Mouse (Mus musculus) embryonic facial prominence, embryonic 14.5 days (tissue): ENCODE data around the gene Csf2. TPM values are rescaled to one million over a fixed set of nuclear protein-coding genes. Genes with fewer than 3 reads are reported as not detected.

Experiments used
- ATAC-seq: fragments of 200-750 bp; cut with Nextera tagmentation; 2 replicates; pipeline ENCODE4 v1.8.0; 2017; ENCODE audit warnings: low read depth, moderate number of reproducible peaks, moderate TSS enrichment
- DNase-seq: peaks from one replicate; pipeline ENCODE4 v3.0.0-alpha.2; 2015; ENCODE audit warnings: low spot score
- H3K27ac ChIP-seq: fragments of 300-500 bp; sonication (generic); replicated peaks from 2 replicates; pipeline ENCODE4 v1.5.1; 2014; ENCODE audit warnings: low read depth, mild to moderate bottlenecking, low read length, moderate library complexity
- H3K27me3 ChIP-seq: fragments of 300-500 bp; sonication (generic); replicated peaks from 2 replicates; pipeline ENCODE4 v1.6.1; 2014; ENCODE audit warnings: low read length; ENCODE audit not compliant: control insufficient read depth, insufficient read depth
- H3K36me3 ChIP-seq: fragments of 300-500 bp; sonication (generic); 2 replicates; pipeline ENCODE4 v1.6.1; 2014; ENCODE audit warnings: low read length, mixed read lengths; ENCODE audit not compliant: control insufficient read depth, insufficient read depth
- H3K4me1 ChIP-seq: fragments of 300-500 bp; sonication (generic); 2 replicates; pipeline ENCODE4 v1.6.1; 2014; ENCODE audit warnings: antibody characterized with exemption, low read length; ENCODE audit not compliant: control insufficient read depth, insufficient read depth
- H3K4me2 ChIP-seq: fragments of 300-500 bp; sonication (generic); 2 replicates; pipeline ENCODE4 v1.6.1; 2014; ENCODE audit warnings: low read depth, mild to moderate bottlenecking, low read length, moderate library complexity, mixed read lengths
- H3K4me3 ChIP-seq: fragments of 300-500 bp; sonication (generic); 2 replicates; pipeline ENCODE4 v1.5.1; 2014; ENCODE audit warnings: low read depth, mild to moderate bottlenecking, low read length
- H3K9ac ChIP-seq: fragments of 300-500 bp; sonication (generic); 2 replicates; pipeline ENCODE4 v1.6.1; 2014; ENCODE audit warnings: low read depth, mild to moderate bottlenecking, low read length, moderate library complexity, mixed read lengths
- H3K9me3 ChIP-seq: fragments of 300-500 bp; sonication (generic); 2 replicates; pipeline ENCODE4 v1.6.1; 2016; ENCODE audit warnings: low read length; ENCODE audit not compliant: control insufficient read depth
- WGBS: fragments of 180-500 bp; shearing (Covaris S2); extraction: QIAGEN DNeasy Blood & Tissue Kit; methylation state at CpG from one replicate; pipeline ENCODE4 v1.1.7; 2014; 5-methylcytosine and 5-hydroxymethylcytosine counted together
- polyA plus RNA-seq: library from polyadenylated mRNA; unstranded; fragments of >200 nt; fragmentation: Nextera tagmentation; extraction: Ambion mirVana; gene quantifications from 2 replicates; pipeline ENCODE4 v1.2.1, GENCODE M21; 2014

Csf2 gene
- polyA plus RNA-seq, 1 experiment from 2014 or later: not detected

DNA sequence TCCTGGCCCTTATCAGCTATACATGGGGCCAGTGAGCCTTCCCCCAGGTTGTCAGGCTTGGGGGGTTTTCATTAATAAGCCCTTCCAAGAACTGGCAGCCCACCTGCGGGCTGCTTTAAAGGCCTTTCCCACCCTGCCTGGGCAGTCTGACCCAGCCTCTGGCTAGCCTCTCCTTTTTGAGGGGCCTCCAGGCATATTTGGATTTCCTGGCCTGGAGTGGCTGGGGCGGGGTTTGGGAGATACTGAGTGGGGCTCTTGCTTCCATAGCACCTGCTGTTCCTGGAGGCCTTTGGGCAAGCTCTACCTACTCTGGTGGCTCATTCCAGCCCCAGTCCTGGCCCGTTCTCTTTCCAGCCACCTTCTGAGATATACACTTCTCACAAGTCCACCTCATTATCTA lies 281 bp upstream of the Csf2 start:
- Histone ChIP-seq H3K27me3 (no peaks in the 10 kb centered on the region), H3K4me3 (no peak overlapping the region), H3K4me2 (no peak overlapping the region), H3K36me3 (no peaks in the 10 kb centered on the region), H3K9me3 (no peaks in the 10 kb centered on the region), H3K4me1 (no peaks in the 10 kb centered on the region), H3K27ac (no peak overlapping the region), H3K9ac (no peak overlapping the region)
- DNase-seq: no peak
- WGBS: 64% methylated on average over 3 of the region's 3 CpGs
- no peak for ATAC-seq

DNA sequence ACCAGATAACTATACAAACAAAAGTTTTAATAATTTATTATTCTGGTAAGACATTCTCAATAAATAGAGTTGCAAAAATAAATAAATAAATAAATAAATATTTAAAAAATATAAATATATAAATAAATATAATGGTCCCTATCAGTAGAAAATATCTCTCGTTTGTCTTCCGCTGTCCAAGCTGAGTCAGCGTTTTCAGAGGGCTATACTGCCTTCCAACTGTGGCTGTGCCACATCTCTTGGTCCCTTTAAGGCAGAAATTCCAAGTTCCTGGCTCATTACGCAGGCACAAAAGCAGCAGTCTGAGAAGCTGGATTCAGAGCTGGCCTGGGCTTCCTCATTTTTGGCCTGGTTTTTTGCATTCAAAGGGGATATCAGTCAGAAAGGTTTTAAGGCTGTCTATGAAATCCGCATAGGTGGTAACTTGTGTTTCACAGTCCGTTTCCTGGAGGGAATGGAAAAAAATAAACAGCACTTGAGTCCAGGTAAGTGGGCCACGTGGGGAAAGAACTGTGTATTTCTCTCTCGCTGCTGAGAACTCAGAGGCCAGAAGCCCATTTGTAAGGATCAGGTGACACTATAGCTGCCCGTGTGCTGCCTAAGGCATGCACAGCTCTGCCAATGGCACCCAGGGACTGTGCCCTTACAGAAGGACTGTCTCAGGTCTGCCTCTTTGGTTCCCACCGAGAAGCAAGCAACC lies 2.1 kb downstream of the Csf2 start:
- Histone ChIP-seq H3K36me3 (no peaks in the 10 kb centered on the region), H3K27me3 (no peaks in the 10 kb centered on the region), H3K4me1 (no peaks in the 10 kb centered on the region), H3K9ac (no peak overlapping the region), H3K9me3 (no peaks in the 10 kb centered on the region), H3K4me3 (no peak overlapping the region), H3K4me2 (no peak overlapping the region), H3K27ac (no peak overlapping the region)
- WGBS: 57% methylated on average over 10 of the region's 10 CpGs
- DNase-seq: peak; percentile 5
- no peak for ATAC-seq

DNA sequence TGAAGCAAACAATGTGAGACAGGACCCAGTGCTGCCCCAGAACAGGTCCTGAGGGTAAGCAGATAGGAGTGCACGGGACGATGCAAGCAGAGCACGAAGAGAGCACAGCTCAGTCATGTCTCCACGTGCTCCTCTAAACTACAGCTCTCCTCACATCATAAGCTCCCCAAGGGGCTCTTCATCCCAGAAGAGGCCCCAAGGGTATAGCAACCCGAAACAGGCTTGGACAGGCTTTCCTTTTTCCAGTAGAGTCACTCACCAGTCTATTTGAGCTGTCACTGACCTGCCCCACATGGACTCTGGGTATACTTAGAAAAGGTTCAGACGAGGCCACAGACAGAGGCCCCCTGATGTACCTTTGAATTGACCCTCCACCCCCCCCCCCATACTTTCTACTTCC lies 5.0 kb downstream of the Csf2 start:
- WGBS: 53% methylated on average over 6 of the region's 6 CpGs
- no peaks in the 10 kb centered on the region for H3K27me3 ChIP-seq
- H3K4me2 ChIP-seq: no peak overlapping the region
- H3K9ac ChIP-seq: no peak overlapping the region
- H3K9me3 ChIP-seq: no peaks in the 10 kb centered on the region
- no peak overlapping the region for H3K4me3 ChIP-seq
- no peaks in the 10 kb centered on the region for H3K36me3 ChIP-seq
- H3K27ac ChIP-seq: no peak overlapping the region
- peak; percentile 14 for DNase-seq
- ATAC-seq: no peak
- no peaks in the 10 kb centered on the region for H3K4me1 ChIP-seq

GRCm38 (mm10) chr11:54242494-54242893 lies 7.0 kb downstream of the Csf2 start:
- Histone ChIP-seq H3K9me3 (no peaks in the 10 kb centered on the region), H3K4me3 (no peak overlapping the region), H3K27me3 (no peaks in the 10 kb centered on the region), H3K36me3 (no peaks in the 10 kb centered on the region), H3K4me2 (no peak overlapping the region), H3K4me1 (no peaks in the 10 kb centered on the region), H3K9ac (no peak overlapping the region), H3K27ac (no peak overlapping the region)
- no peak for ATAC-seq
- DNase-seq: no peak
- WGBS: 87% methylated on average over 3 of the region's 3 CpGs

GRCm38 (mm10) chr11:54236939-54237338 lies 12.5 kb downstream of the Csf2 start:
- Histone ChIP-seq H3K36me3 (no peaks in the 10 kb centered on the region), H3K4me1 (no peaks in the 10 kb centered on the region), H3K27me3 (no peaks in the 10 kb centered on the region), H3K9me3 (no peaks in the 10 kb centered on the region), H3K4me3 (no peak overlapping the region), H3K27ac (no peak overlapping the region), H3K9ac (no peak overlapping the region), H3K4me2 (no peak overlapping the region)
- no peak for DNase-seq
- ATAC-seq: no peak
- 59% methylated on average over 2 of the region's 2 CpGs for WGBS

- ATAC-seq: no peak
- Histone ChIP-seq H3K4me2 (no peak overlapping the region), H3K9ac (no peak overlapping the region), H3K36me3 (no peaks in the 10 kb centered on the region), H3K27ac (no peak overlapping the region), H3K9me3 (no peaks in the 10 kb centered on the region), H3K4me1 (no peaks in the 10 kb centered on the region), H3K4me3 (no peak overlapping the region), H3K27me3 (no peaks in the 10 kb centered on the region)
- 83% methylated on average over 2 of the region's 2 CpGs for WGBS
- DNase-seq: no peak
Observed at GRCm38 (mm10) chr11:54227478-54227877, 22.0 kb downstream of the Csf2 start.

- WGBS: 84% methylated on average over 5 of the region's 5 CpGs
- H3K9ac ChIP-seq: no peak overlapping the region
- H3K4me3 ChIP-seq: no peak overlapping the region
- H3K27ac ChIP-seq: no peak overlapping the region
- ATAC-seq (no peak), DNase-seq (no peak)
- no peaks in the 10 kb centered on the region for H3K9me3 ChIP-seq
- H3K27me3 ChIP-seq: no peaks in the 10 kb centered on the region
- H3K4me1 ChIP-seq: no peaks in the 10 kb centered on the region
- no peak overlapping the region for H3K4me2 ChIP-seq
- H3K36me3 ChIP-seq: no peaks in the 10 kb centered on the region
Observed at GRCm38 (mm10) chr11:54224475-54224986, 24.9 kb downstream of the Csf2 start.

DNA sequence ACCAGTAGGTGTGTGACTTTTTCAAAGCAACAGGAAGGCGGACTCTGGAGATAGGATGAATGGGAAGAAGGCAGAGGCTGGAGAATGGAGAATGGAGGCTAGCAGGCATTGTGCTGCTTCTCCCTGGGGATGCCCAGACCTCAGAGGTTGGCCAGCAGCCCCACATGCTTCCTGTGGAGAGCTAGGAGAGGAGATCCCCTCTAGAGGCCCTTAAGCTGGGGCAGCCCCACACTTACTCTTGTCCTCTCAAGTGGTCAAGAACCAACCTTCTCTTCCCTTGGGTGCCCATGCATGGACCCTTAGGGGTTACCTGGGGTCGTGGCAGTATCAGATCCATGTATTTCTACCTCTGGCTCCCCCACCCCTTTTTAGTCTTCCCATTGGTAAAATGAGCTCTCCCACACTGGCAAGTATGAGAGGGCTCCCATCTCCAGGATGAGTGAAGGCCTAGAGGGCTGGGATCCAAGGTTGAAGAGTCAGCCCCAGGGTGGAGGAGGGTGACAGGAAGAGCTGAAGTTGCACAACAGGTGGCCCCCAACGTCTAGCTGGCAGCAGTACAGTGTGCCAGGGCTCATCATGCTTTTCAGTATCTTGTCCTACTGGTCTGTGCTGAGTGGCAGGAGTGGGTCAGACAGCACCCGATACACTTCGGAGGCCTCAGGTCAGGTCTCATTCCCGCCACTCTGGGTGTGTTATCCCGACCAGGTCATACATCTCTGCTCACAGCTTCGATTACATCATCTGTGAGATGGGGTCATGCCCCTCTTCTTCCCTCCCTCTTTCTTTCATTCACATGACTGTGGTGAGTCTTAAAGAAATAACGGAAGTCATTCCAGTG lies 25.6 kb downstream of the Csf2 start:
- no peak for ATAC-seq
- no peak overlapping the region for H3K4me2 ChIP-seq
- 84% methylated on average over 8 of the region's 9 CpGs for WGBS

More for the DNA sequence above, 25.6 kb downstream of the Csf2 start:
- Histone ChIP-seq H3K27ac (no peak overlapping the region), H3K9me3 (no peaks in the 10 kb centered on the region), H3K4me1 (no peaks in the 10 kb centered on the region), H3K36me3 (no peaks in the 10 kb centered on the region), H3K9ac (no peak overlapping the region), H3K27me3 (no peaks in the 10 kb centered on the region), H3K4me3 (no peak overlapping the region)
- DNase-seq: no peak
